Mouse (Mus musculus) CH12.LX (cell line): ENCODE data around the gene Mkrn1. TPM values are rescaled to one million over a fixed set of nuclear protein-coding genes. Genes with fewer than 3 reads are reported as not detected.

Source experiments
- DNase-seq: peaks from one replicate; pipeline ENCODE4 v3.0.0-alpha.2; 2013; ENCODE audit errors: extremely low read depth
- H3K27ac ChIP-seq: 2 replicates; pipeline ENCODE4 v1.5.1; 2012; ENCODE audit warnings: low read depth, mild to moderate bottlenecking, control low read depth, moderate library complexity; ENCODE audit not compliant: insufficient read depth
- H3K27me3 ChIP-seq: replicated peaks from 2 replicates; pipeline ENCODE3; 2012; ENCODE audit warnings: inconsistent platforms
- H3K36me3 ChIP-seq, 2 experiments: replicated peaks in 1 of 2; 2 replicates each; pipeline versions ENCODE3 to v1.6.1; 2012; ENCODE audit warnings: inconsistent platforms in 1 of 2, low read length in 1 of 2, mild to moderate bottlenecking in 1 of 2, mixed read lengths in 1 of 2, moderate library complexity in 1 of 2; ENCODE audit not compliant: control insufficient read depth in 1 of 2, insufficient read depth in 1 of 2
- H3K4me1 ChIP-seq, 2 experiments: 2 replicates each; pipeline ENCODE4 v1.6.1; 2012; ENCODE audit warnings: inconsistent platforms in 1 of 2, moderate library complexity in 1 of 2; ENCODE audit not compliant: insufficient read depth in 2 of 2, control insufficient read depth in 1 of 2
- H3K4me2 ChIP-seq: 2 replicates; pipeline ENCODE4 v1.6.1; 2012; ENCODE audit warnings: low read depth, mild to moderate bottlenecking, control low read depth; ENCODE audit not compliant: poor library complexity, insufficient read depth, severe bottlenecking
- H3K4me3 ChIP-seq, 3 experiments: fragments of 150-350 bp in 1 of 3; sonication (generic) in 1 of 3; replicated peaks in 1 of 3; 2 replicates each; pipeline versions ENCODE3 to v1.5.1; 2011 to 2012; ENCODE audit warnings: low read depth in 2 of 3, low read length in 2 of 3, mild to moderate bottlenecking in 2 of 3, moderate library complexity in 2 of 3, control low read depth in 1 of 3, improper control_type of control experiment in 1 of 3, inconsistent platforms in 1 of 3, mixed read lengths in 1 of 3; ENCODE audit not compliant: poor library complexity in 1 of 3
- H3K79me2 ChIP-seq: replicated peaks from 2 replicates; pipeline ENCODE4 v1.6.1; 2012; ENCODE audit warnings: mild to moderate bottlenecking, moderate library complexity; ENCODE audit not compliant: control insufficient read depth, poor library complexity, insufficient read depth, severe bottlenecking; ENCODE audit errors: extremely low read depth
- H3K9ac ChIP-seq: 2 replicates; pipeline ENCODE4 v1.6.1; 2012; ENCODE audit warnings: low read depth, mild to moderate bottlenecking, control low read depth, moderate library complexity; ENCODE audit not compliant: insufficient read depth
- H3K9me3 ChIP-seq: replicated peaks from 2 replicates; pipeline ENCODE3; 2012; ENCODE audit warnings: low read length, inconsistent platforms, mixed read lengths
- BHLHE40 ChIP-seq: IDR thresholded peaks from 2 replicates; pipeline ENCODE4 v1.6.1; 2011; ENCODE audit warnings: mild to moderate bottlenecking, low read depth, low read length, improper control_type of control experiment
- CHD1 ChIP-seq: IDR thresholded peaks from 2 replicates; pipeline ENCODE4 v1.6.1; 2012; ENCODE audit warnings: low read depth, low read length, improper control_type of control experiment, inconsistent platforms
- CTCF ChIP-seq, 2 experiments: IDR thresholded peaks in 1 of 2; conservative IDR thresholded peaks in 1 of 2; 2 replicates each; pipeline ENCODE4 v1.5.1; 2011 to 2012; ENCODE audit warnings: low read depth in 2 of 2, low read length in 2 of 2, improper control_type of control experiment in 1 of 2, inconsistent platforms in 1 of 2, mild to moderate bottlenecking in 1 of 2, moderate library complexity in 1 of 2
- E2F4 ChIP-seq: IDR thresholded peaks from 2 replicates; pipeline ENCODE4 v1.6.1; 2011; ENCODE audit warnings: low read depth, low read length, improper control_type of control experiment; ENCODE audit not compliant: insufficient replicate concordance
- ELF1 ChIP-seq: IDR thresholded peaks from 2 replicates; pipeline ENCODE4 v1.6.1; 2014; ENCODE audit warnings: low read depth, mild to moderate bottlenecking, inconsistent platforms, low read length, improper control_type of control experiment
- EP300 ChIP-seq: IDR thresholded peaks from 2 replicates; pipeline ENCODE4 v1.6.1; 2011; ENCODE audit warnings: low read length, improper control_type of control experiment
- ETS1 ChIP-seq: conservative IDR thresholded peaks from 2 replicates; pipeline ENCODE4 v1.6.1; 2012; ENCODE audit warnings: low read depth, mild to moderate bottlenecking, inconsistent platforms, low read length, improper control_type of control experiment, moderate library complexity
- HCFC1 ChIP-seq: IDR thresholded peaks from 2 replicates; pipeline ENCODE4 v1.6.1; 2012; ENCODE audit warnings: low read depth, mild to moderate bottlenecking, inconsistent platforms, low read length, improper control_type of control experiment
- JUN ChIP-seq: IDR thresholded peaks from 2 replicates; pipeline ENCODE4 v1.6.1; 2011; ENCODE audit warnings: low read depth, mild to moderate bottlenecking, low read length, improper control_type of control experiment, moderate library complexity; ENCODE audit not compliant: insufficient read depth
- JUND ChIP-seq: conservative IDR thresholded peaks from 2 replicates; pipeline ENCODE4 v1.6.1; 2011; ENCODE audit warnings: low read depth, low read length, improper control_type of control experiment
- KAT2A ChIP-seq: IDR thresholded peaks from 2 replicates; pipeline ENCODE4 v1.6.1; 2012; ENCODE audit warnings: low read length, improper control_type of control experiment, inconsistent platforms; ENCODE audit not compliant: insufficient replicate concordance
- MAX ChIP-seq: IDR thresholded peaks from 2 replicates; pipeline ENCODE4 v1.6.1; 2011; ENCODE audit warnings: low read length, improper control_type of control experiment
- MAZ ChIP-seq: IDR thresholded peaks from 2 replicates; pipeline ENCODE4 v1.6.1; 2012; ENCODE audit warnings: low read depth, mild to moderate bottlenecking, inconsistent platforms, low read length, improper control_type of control experiment, moderate library complexity
- MEF2A ChIP-seq: IDR thresholded peaks from 2 replicates; pipeline ENCODE4 v1.6.1; 2014; ENCODE audit warnings: low read depth, mild to moderate bottlenecking, inconsistent platforms, low read length, improper control_type of control experiment, borderline replicate concordance
- MYC ChIP-seq: IDR thresholded peaks from 2 replicates; pipeline ENCODE4 v1.6.1; 2011; ENCODE audit warnings: low read depth, mild to moderate bottlenecking, improper control_type of control experiment, low read length
- NRF1 ChIP-seq: IDR thresholded peaks from 2 replicates; pipeline ENCODE4 v1.6.1; 2014; ENCODE audit warnings: low read depth, mild to moderate bottlenecking, inconsistent platforms, low read length, improper control_type of control experiment, moderate library complexity
- PAX5 ChIP-seq: IDR thresholded peaks from 2 replicates; pipeline ENCODE4 v1.6.1; 2012; ENCODE audit warnings: low read length, inconsistent platforms, mixed read lengths
- RAD21 ChIP-seq: IDR thresholded peaks from 2 replicates; pipeline ENCODE4 v1.6.1; 2011; ENCODE audit warnings: low read depth, mild to moderate bottlenecking, low read length, improper control_type of control experiment, moderate library complexity
- RCOR1 ChIP-seq: conservative IDR thresholded peaks from 2 replicates; pipeline ENCODE4 v1.6.1; 2012; ENCODE audit warnings: low read depth, mild to moderate bottlenecking, inconsistent platforms, low read length, improper control_type of control experiment
- SIN3A ChIP-seq: IDR thresholded peaks from 2 replicates; pipeline ENCODE4 v1.6.1; 2012; ENCODE audit warnings: low read length, improper control_type of control experiment, inconsistent platforms
- SMC3 ChIP-seq: IDR thresholded peaks from 2 replicates; pipeline ENCODE4 v1.6.1; 2011; ENCODE audit warnings: low read depth, low read length, improper control_type of control experiment
- USF2 ChIP-seq: conservative IDR thresholded peaks from 2 replicates; pipeline ENCODE4 v1.6.1; 2011; ENCODE audit warnings: low read depth, low read length, improper control_type of control experiment
- ZC3H11A ChIP-seq: IDR thresholded peaks from 2 replicates; pipeline ENCODE4 v1.6.1; 2012; ENCODE audit warnings: low read depth, mild to moderate bottlenecking, inconsistent platforms, low read length, improper control_type of control experiment
- dilution Hi-C: fragments of 300-500 bp; cut with MboI; formaldehyde crosslinking; loops from 2 replicates; pipeline ENCODE4 v1.14.3; 2020; ENCODE audit warnings: low sequenced_read_pairs; ENCODE audit not compliant: extremely low pct_unique_long_range_greater_than_20kb, extremely low pct_ligation_motif_present
- in situ Hi-C: fragments of 300-500 bp; cut with MboI; formaldehyde crosslinking; loops from 3 replicates; pipeline ENCODE4 v1.14.3; 2019; ENCODE audit warnings: low sequenced_read_pairs, low pct_ligation_motif_present, low pct_unique_long_range_greater_than_20kb, mixed read lengths
- polyA plus RNA-seq: library from polyadenylated mRNA; unstranded; fragments of >175 nt; gene quantifications from 2 replicates; pipeline ENCODE4 v1.2.1, GENCODE M21; 2012; ENCODE audit warnings: low read depth; ENCODE audit not compliant: insufficient read length
- total RNA-seq, 2 experiments: library from RNA; depleted of rRNA; stranded (reverse); fragments of 300-350 nt in 1 of 2; fragments of >200 nt in 1 of 2; gene quantifications; 2 replicates each; pipeline ENCODE4 v1.2.3; 2012 to 2014

Mkrn1 gene
- total and polyA plus RNA-seq, 3 experiments: 39.3 to 50.3 (median 43.7) TPM

- H3K36me3 ChIP-seq: peaks cover 12 to 36% of the 10 kb centered on the region in 2 experiments
- DNase-seq: peak; percentile 32
- peaks cover 5 to 10% of the 10 kb centered on the region in 2 experiments; a peak in 3 of 4 replicates for H3K4me1 ChIP-seq
- H3K4me2 ChIP-seq: no peak overlapping the region
- H3K27me3 ChIP-seq: no peaks in the 10 kb centered on the region
- in situ Hi-C loops (loop anchor here (10.0 kb wide), 1 partner anchor 325 kb away; no protein-coding TSS in a partner anchor), dilution Hi-C loops (loop anchor here (25.0 kb wide), 1 partner anchor 102 kb away; the partner anchor contains the start of genes Adck2 and Dennd2a)
- TF ChIP-seq JUN: no peak
- no peak for TF ChIP-seq MAX
- no peak for TF ChIP-seq MYC
- TF ChIP-seq BHLHE40: no peak
- TF ChIP-seq MAZ: no peak
- peak in 1 of 2 experiments; percentile 72; a peak in 2 of 4 replicates for TF ChIP-seq CTCF (conservative IDR thresholded peaks at IDR 0.05 in 1 of 2, IDR thresholded peaks at IDR 0.05 in 1 of 2; ENCODE audit: low read depth in 2 of 2, low read length in 2 of 2)
- no peak for TF ChIP-seq ELF1
- no peak for TF ChIP-seq RAD21
- H3K27ac ChIP-seq: no peak overlapping the region
- peaks cover 2% of the 10 kb centered on the region for H3K9me3 ChIP-seq
- H3K79me2 ChIP-seq: no peaks in the 10 kb centered on the region
- H3K4me3 ChIP-seq: no peak overlapping the region
- H3K9ac ChIP-seq: no peak overlapping the region
Observed at GRCm38 (mm10) chr6:39460040-39460439, 39.8 kb upstream of the Mkrn1 start.

GRCm38 (mm10) chr6:39455339-39456160 is 35.3 kb upstream of the Mkrn1 start:
- Histone ChIP-seq H3K27me3 (no peaks in the 10 kb centered on the region), H3K4me3 (no peak overlapping the region), H3K79me2 (no peaks in the 10 kb centered on the region), H3K9me3 (peaks cover 2% of the 10 kb centered on the region), H3K9ac (no peak overlapping the region), H3K36me3 (peaks cover 0 to 6% of the 10 kb centered on the region in 2 experiments), H3K4me2 (no peak overlapping the region), H3K4me1 (peaks cover 8% of the 10 kb centered on the region in 2 experiments; a peak in 3 of 4 replicates), H3K27ac (no peak overlapping the region)
- TF ChIP-seq PAX5: no peak
- no peak for TF ChIP-seq KAT2A
- no peak for TF ChIP-seq MYC
- no peak for TF ChIP-seq RAD21
- no peak for TF ChIP-seq CTCF (conservative IDR thresholded peaks at IDR 0.05 in 1 of 2, IDR thresholded peaks at IDR 0.05 in 1 of 2; ENCODE audit: low read depth in 2 of 2, low read length in 2 of 2)
- no peak for TF ChIP-seq EP300
- TF ChIP-seq MAX: no peak
- TF ChIP-seq USF2: no peak
- no peak for TF ChIP-seq RCOR1
- TF ChIP-seq CHD1: no peak
- no peak for TF ChIP-seq BHLHE40
- TF ChIP-seq E2F4: no peak
- TF ChIP-seq SMC3: no peak
- TF ChIP-seq HCFC1: no peak
- no peak for TF ChIP-seq JUND
- no peak for TF ChIP-seq NRF1
- no peak for TF ChIP-seq SIN3A
- no peak for TF ChIP-seq MEF2A
- no peak for TF ChIP-seq ZC3H11A
- no peak for TF ChIP-seq ETS1
- dilution Hi-C loops (loop anchor here (25.0 kb wide), 1 partner anchor 107 kb away; the partner anchor contains the start of genes Adck2 and Dennd2a), in situ Hi-C loops (no loop called here)
- no peak for DNase-seq
